8 mouse cellular contexts compared by ENCODE assay signal in the genomic region with DNA sequence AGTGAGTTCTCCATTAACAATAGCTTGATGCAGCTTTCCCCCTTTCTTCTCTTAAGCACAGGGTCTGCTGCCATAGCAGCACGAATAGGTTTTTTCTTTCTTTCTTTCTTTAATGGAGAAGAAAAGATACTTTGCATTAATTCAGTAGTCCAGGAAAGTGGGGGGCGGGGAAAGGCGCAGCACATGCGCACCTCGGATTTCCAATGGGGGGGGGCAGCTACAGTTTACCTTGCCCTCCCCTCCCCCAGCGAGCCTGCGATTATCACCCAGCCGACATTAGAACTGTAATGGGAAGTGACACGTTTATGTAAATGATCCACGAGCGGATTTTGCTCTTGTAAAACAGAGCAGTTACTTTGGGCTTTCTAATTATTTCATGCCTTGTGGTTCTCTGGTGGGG.
DNase-seq lines count a peak whose midpoint lies in the region; ATAC-seq lines count a peak whose summit lies in the region.

No protein-coding gene starts in this region.

- ATAC-seq in neural tube, embryonic 11.5 days (ENCODE audit: insufficient read depth, low FRiP score, low TSS enrichment): 0 out of 2 replicates have a peak, but pooled peaks have one; percentile 41
- ATAC-seq in hindbrain, embryonic 13.5 days (ENCODE audit: low FRiP score): peak; percentile 65; the same call in 1 of the 2 replicates
- no peak for ATAC-seq in megakaryocyte, adult 5-6 weeks (ENCODE audit: poor library complexity, severe bottlenecking)

- H3K9me3 ChIP-seq in neural tube, embryonic 11.5 days (ENCODE audit: control insufficient read depth, low read length): no peaks in the 10 kb centered on the region
- no peaks in the 10 kb centered on the region for H3K9me3 ChIP-seq in hindbrain, embryonic 13.5 days

- H3K9ac ChIP-seq in neural tube, embryonic 11.5 days (ENCODE audit: low read length): no peak overlapping the region
- H3K9ac ChIP-seq in hindbrain, embryonic 13.5 days: no peak overlapping the region; the same call in 1 of the 2 replicates

- H3K27ac ChIP-seq in neural tube, embryonic 11.5 days (ENCODE audit: low read depth, low read length): no peak overlapping the region
- peak overlapping the region; percentile 72 for H3K27ac ChIP-seq in hindbrain, embryonic 13.5 days

- H3K4me2 ChIP-seq in neural tube, embryonic 11.5 days (ENCODE audit: low read depth): peak overlapping the region; percentile 21
- H3K4me2 ChIP-seq in hindbrain, embryonic 13.5 days: peak overlapping the region; percentile 49

- WGBS in neural tube, embryonic 11.5 days: 28% methylated on average over 11 of the region's 11 CpGs
- 19% methylated on average over 11 of the region's 11 CpGs for WGBS in hindbrain, embryonic 13.5 days

- no peak overlapping the region for H3K4me3 ChIP-seq in neural tube, embryonic 11.5 days (ENCODE audit: low read depth, low read length)
- H3K4me3 ChIP-seq in hindbrain, embryonic 13.5 days: peak overlapping the region; percentile 23

- no peaks in the 10 kb centered on the region for H3K36me3 ChIP-seq in neural tube, embryonic 11.5 days (ENCODE audit: control insufficient read depth, insufficient read depth, low read length)
- no peaks in the 10 kb centered on the region for H3K36me3 ChIP-seq in hindbrain, embryonic 13.5 days

- no peaks in the 10 kb centered on the region for H3K27me3 ChIP-seq in neural tube, embryonic 11.5 days (ENCODE audit: control insufficient read depth, insufficient read depth, low read length)
- H3K27me3 ChIP-seq in hindbrain, embryonic 13.5 days: no peaks in the 10 kb centered on the region

- peak; percentile 46 for DNase-seq in embryo, embryonic 10.5 days (ENCODE audit: low spot score)
- no peak for DNase-seq in embryo, embryonic 9.5 days (ENCODE audit: extremely low spot score)
- DNase-seq in neural tube, embryonic 11.5 days (ENCODE audit: low spot score): peak; percentile 26
- DNase-seq in neural tube, embryonic 10.5 days (ENCODE audit: extremely low spot score, low spot score): no peak
- DNase-seq in retina, embryonic 14.5 days (ENCODE audit: low spot score): peak; percentile 73
- DNase-seq in ovary, postnatal 10 days (ENCODE audit: low spot score): no peak

- H3K4me1 ChIP-seq in neural tube, embryonic 11.5 days (ENCODE audit: control insufficient read depth, insufficient read depth, low read length): no peaks in the 10 kb centered on the region
- peaks cover 27% of the 10 kb centered on the region for H3K4me1 ChIP-seq in hindbrain, embryonic 13.5 days (replicated peaks)

Comparison
In these comparisons a context has a peak if more than half of its experiments do, and no peak if none do; other contexts are left out.
1. DNase-seq: peak in embryo, embryonic 10.5 days (single experiment), neural tube, embryonic 11.5 days (single experiment) and retina, embryonic 14.5 days (single experiment); none in embryo, embryonic 9.5 days (single experiment), neural tube, embryonic 10.5 days (single experiment) and ovary, postnatal 10 days (single experiment).